Mouse (Mus musculus) urinary bladder, postnatal 4 days (tissue): ENCODE measurements around the gene Serpina3a.
"Not testable (repeated sequence)": the region's sequence is repeated elsewhere in the genome, so short reads cannot be mapped to it uniquely, and the experiment has no call there.

Source experiments
- DNase-seq, 2 experiments: peaks; one replicate each; pipeline ENCODE4 v3.0.0; 2021 to 2022; ENCODE audit warnings: low spot score in 2 of 2

Gene Serpina3a

GRCm38 (mm10) chr12:104112333-104112732 lies at the start of gene Serpina3a:
Serpina3a (plus strand) TSS chr12:104112724.
- not testable (repeated sequence) for DNase-seq

GRCm38 (mm10) chr12:104064532-104064931 lies 48.0 kb upstream of the Serpina3a start:
- no peak for DNase-seq

DNA sequence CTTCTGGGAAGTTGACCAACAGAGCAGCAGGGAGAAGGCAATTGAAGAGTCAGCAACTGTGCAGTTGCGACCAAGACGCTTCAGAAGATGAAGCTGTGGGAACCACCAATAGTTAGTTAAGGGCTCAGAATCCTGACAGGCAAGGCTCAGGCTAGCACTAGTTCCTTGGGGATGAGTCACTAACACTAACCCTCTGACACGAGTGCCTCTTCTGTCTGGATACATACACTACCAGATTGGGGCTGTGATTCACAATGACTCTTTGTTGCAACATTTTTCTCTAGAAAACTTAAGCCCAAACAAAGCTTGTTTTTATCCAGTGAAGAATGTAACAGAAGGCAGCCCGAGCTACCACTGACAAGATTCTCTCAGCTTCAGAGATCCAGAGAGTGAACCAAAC lies 47.5 kb upstream of the Serpina3a start:
- DNase-seq: no peak

GRCm38 (mm10) chr12:104066241-104066640 lies 46.3 kb upstream of the Serpina3a start:
- DNase-seq: peak; percentile 40 to 77

- peak in 1 of 2 experiments; percentile 34 for DNase-seq
Observed at GRCm38 (mm10) chr12:104067549-104067948, 45.0 kb upstream of the Serpina3a start.

GRCm38 (mm10) chr12:104069620-104070019 lies 42.9 kb upstream of the Serpina3a start:
- DNase-seq: peak; percentile 38 to 82

- no peak for DNase-seq
Observed at GRCm38 (mm10) chr12:104071708-104072107, 40.8 kb upstream of the Serpina3a start.

- DNase-seq: no peak
Observed at GRCm38 (mm10) chr12:104072286-104072685, 40.2 kb upstream of the Serpina3a start.

- DNase-seq: no peak
Observed at GRCm38 (mm10) chr12:104090119-104090518, 22.4 kb upstream of the Serpina3a start.

GRCm38 (mm10) chr12:104091303-104091702 lies 21.2 kb upstream of the Serpina3a start:
- no peak for DNase-seq

- no peak for DNase-seq
Observed at GRCm38 (mm10) chr12:104100768-104101167, 11.8 kb upstream of the Serpina3a start, which contains the start of gene Serpina5. Serpina5 (plus strand) TSS chr12:104101113.

DNA sequence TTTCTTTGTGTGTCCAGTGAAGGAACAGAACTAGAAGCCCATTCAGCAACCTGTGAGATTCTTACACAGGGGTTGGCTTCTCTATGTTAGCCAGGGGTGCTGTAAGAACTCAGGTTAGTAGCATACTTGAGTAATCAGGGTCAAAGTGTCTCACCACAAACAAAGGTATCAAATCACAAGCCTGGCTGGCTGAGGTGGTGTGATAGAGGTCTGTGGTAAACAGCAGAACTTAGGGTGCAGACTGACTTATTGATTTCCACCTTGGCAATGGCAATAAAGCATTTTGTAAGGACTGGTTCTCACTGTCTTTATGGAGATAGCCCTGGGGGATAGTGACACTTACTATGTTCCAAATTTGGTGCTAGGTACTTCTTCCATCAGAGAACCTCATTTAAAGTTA lies 6.7 kb upstream of the Serpina3a start:
- DNase-seq: no peak

DNA sequence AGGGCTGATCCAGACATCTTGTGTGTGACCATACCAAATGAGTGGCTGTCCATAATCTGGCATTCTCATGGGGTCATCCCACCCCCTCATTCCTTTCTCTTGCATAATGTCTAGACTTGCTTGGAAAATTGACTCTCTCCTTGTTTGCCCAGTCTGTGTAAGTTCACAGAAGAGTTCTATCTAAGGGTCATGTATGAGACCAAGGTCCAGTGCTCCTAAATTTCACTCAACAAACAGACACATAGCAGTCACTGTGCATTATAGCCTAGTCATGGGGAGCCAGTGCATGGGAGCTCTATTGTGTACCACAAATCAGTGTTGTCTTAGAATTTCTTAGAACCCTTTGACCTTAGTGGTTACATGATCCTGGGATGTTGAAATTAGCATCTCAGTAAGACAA lies 5.6 kb upstream of the Serpina3a start:
- DNase-seq: no peak

DNA sequence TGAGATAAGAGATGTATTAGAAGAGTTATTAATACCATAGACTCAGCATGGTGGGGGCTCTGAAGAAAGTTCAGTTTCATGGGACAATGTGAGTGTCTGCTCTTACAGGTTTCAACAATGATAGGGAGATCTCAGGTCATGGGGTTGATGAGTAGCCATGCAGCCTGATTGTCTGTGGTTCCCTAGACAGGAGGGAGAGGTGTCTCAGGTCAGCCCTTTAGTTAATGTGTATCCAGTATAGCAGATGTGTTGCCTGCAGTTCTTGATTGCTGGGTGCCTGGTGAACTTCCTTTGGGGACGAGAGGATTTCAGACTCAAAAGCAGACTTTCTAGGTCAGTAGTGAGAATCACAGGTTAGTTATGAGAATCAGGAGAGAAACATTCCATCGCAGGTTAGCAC lies 4.0 kb upstream of the Serpina3a start:
- no peak for DNase-seq

GRCm38 (mm10) chr12:104114921-104115579 lies 2.5 kb downstream of the Serpina3a start:
- DNase-seq: no peak

GRCm38 (mm10) chr12:104123097-104123496 lies 10.6 kb downstream of the Serpina3a start:
- DNase-seq: no peak

DNA sequence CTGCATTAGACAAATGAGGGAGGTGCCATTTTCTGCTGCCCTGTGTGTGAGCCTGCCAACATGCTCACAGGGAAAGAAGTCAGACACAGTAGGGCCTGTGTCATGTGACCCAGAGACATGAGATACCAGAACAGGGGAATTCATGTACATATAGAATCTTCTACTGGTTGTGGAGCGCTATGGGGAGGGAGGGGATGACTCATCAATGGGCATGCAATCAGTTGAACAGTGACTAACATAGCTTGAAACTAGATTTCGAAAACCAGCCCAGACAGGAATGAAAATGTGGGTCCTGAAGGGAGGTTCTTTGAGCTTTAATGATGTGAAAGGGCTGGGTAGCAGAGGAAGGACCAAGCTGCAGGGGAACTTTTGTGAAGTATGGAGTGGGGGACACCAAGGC lies 11.5 kb downstream of the Serpina3a start:
- no peak for DNase-seq

- no peak for DNase-seq
Observed at GRCm38 (mm10) chr12:104125021-104125560, 12.6 kb downstream of the Serpina3a start.

- no peak for DNase-seq
Observed at GRCm38 (mm10) chr12:104127696-104128095, 15.2 kb downstream of the Serpina3a start, which contains the start of gene Serpina3b. Serpina3b (plus strand) TSS chr12:104127996.

DNA sequence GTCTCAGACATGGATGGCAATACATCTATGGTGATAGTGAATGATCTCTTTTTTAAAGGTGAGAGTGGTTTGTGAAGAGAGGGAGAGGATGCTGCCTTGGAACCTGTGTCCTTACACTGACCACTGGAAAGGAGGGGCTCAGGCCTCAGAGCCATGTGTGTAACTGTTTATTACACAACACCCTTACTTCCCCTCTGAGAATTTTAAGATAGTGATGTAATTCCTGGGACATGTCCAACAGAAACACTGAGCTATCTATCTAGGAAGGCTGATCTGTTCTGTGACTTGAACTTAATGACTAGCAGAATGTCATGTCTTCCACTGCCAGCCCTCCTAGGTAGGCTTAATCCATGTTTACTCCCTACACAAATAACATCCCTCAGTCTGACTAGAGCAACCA lies 18.5 kb downstream of the Serpina3a start:
- no peak for DNase-seq

DNA sequence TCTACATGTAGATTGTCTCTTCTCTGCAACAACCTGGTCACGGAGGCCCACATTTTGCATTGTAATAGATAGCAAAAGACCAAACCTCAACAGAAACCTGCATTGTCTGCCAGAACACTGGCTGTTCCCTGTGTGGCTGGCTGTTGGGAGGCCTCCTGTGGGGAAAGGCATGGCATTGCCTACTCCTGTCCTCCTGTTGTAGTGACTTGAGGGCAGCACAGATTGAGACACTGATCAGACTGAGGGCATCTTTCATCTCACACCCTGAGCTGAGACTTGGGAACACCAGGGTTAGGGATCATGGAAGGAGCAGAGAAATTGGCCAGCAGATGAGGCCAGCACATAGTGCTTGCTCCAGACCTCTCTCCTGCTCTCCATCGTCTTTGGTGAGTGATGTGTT lies 25.7 kb downstream of the Serpina3a start:
- peak in 1 of 2 experiments; percentile 42 for DNase-seq

GRCm38 (mm10) chr12:104140543-104141103 lies 28.1 kb downstream of the Serpina3a start:
- no peak for DNase-seq

- DNase-seq: peak in 1 of 2 experiments; percentile 14
Observed at GRCm38 (mm10) chr12:104141506-104141905, 29.0 kb downstream of the Serpina3a start.
